Mouse (Mus musculus) frontal cortex, postnatal 25 days (tissue): ENCODE measurements around the gene Tcp1.
"Not testable (repeated sequence)": the region's sequence is repeated elsewhere in the genome, so short reads cannot be mapped to it uniquely, and the experiment has no call there.

Experiments used
- DNase-seq, 2 experiments: peaks; one replicate each; pipeline ENCODE4 v3.0.0; 2022; ENCODE audit warnings: low spot score in 2 of 2

Tcp1 gene

GRCm38 (mm10) chr17:12915488-12915880 is at the start of gene Tcp1:
Tcp1 (plus strand) TSS chr17:12915701.
- DNase-seq: no peak

GRCm38 (mm10) chr17:12866853-12867252 is 48.6 kb upstream of the Tcp1 start:
- DNase-seq: no peak

DNA sequence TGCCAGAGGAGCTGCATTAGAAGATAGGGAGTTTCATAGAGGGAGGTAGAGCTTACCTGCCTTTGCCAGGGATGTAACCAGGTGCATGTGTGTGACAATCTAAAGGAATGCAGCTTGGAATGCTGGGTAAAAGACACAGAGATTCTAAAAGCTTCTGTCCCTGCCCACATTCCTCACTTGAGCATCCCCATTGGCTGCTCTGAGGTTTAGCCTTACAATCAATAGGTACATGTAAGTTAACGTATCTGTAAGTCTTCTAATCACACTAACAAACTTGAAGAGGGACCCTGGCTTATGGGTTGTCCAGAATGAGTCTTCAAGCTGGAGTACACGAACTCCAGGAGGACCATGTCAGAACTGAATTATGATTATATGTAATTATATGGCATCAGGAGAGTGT is 47.5 kb upstream of the Tcp1 start, which contains the start of gene Mas1:
Mas1 (minus strand) TSS at position 101 of the 400 bp plus-strand sequence.
- DNase-seq: no peak

- DNase-seq: no peak
Observed at GRCm38 (mm10) chr17:12868640-12869039, 46.9 kb upstream of the Tcp1 start.

DNA sequence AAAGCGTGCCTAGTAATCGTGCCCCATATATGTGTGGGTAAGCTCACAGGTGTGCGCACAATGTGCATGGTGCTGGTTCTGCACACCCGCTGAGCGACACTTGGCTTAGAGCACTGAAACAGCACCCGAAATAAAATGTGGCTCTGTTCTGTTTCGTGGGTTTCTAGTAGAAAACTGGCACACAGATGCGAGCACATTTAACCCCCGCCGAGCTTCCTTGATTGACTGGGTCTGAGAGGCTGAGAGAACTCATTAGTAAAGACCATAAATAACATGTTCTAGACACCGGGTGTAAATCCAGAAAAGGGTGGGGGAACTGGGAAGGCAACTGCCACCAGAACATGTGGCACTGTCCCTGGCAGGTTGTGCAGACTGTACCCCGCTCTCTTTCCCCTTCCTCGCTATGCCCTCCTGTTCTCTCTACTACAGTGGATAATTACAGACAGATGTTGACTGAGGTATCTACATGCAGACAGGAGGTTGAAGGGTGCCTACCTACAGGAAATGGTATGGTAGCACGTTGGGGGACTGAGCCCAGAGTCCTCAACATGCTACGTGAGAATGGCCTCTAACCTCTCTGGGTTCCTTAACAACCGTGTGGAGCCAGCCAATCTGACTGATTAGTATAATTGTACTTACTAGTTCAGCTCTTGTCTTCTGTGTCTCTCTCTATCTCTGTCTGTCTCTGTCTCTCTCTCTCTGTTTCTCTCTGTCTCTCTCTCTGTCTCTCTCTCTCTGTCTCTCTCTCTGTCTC is 43.0 kb upstream of the Tcp1 start:
- DNase-seq: no peak

DNA sequence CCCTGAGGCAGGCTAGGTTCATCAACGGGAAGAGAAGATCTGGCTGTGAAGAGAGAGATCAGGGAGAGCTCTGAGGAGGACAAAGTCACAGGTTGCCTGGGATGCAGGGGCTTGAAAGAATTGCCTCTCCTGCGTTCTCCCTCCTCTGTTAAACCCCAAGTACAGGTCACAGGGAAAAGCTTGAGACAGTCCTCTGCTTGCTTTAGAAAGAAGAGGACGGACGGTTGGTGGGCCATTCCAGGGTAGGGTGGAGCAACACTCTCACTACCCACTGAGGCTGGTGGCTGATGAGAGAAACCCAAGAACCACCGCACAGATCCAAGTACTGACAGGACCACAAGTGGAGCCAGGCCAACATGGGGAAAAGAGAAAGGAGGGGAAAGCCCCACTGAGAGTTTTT is 39.8 kb upstream of the Tcp1 start, which contains the start of gene Mrgprh:
Mrgprh (plus strand) TSS at position 301 of the 400 bp plus-strand sequence.
- no peak for DNase-seq

GRCm38 (mm10) chr17:12880178-12880577 is 35.3 kb upstream of the Tcp1 start:
- peak; percentile 77 to 79 for DNase-seq

DNA sequence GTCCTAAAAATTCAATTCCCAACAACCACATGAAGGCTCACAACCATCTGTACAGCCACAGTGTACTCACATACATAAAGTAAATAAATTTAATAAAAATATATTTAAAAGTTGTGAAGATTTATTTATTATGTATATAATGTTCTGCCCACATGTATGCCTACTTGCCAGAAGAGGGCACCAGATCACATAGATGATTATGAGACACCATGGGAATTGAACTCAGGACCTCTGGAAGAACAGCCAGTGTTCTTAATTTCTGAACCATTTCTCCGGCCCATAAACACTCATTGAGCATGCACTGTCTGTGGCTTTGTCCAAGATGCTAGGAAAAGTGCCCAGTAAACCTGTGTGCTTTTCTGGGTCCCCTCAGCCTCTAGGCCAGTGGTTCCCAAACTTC is 34.3 kb upstream of the Tcp1 start:
- no peak for DNase-seq

- no peak for DNase-seq
Observed at GRCm38 (mm10) chr17:12886620-12887019, 28.9 kb upstream of the Tcp1 start.

DNA sequence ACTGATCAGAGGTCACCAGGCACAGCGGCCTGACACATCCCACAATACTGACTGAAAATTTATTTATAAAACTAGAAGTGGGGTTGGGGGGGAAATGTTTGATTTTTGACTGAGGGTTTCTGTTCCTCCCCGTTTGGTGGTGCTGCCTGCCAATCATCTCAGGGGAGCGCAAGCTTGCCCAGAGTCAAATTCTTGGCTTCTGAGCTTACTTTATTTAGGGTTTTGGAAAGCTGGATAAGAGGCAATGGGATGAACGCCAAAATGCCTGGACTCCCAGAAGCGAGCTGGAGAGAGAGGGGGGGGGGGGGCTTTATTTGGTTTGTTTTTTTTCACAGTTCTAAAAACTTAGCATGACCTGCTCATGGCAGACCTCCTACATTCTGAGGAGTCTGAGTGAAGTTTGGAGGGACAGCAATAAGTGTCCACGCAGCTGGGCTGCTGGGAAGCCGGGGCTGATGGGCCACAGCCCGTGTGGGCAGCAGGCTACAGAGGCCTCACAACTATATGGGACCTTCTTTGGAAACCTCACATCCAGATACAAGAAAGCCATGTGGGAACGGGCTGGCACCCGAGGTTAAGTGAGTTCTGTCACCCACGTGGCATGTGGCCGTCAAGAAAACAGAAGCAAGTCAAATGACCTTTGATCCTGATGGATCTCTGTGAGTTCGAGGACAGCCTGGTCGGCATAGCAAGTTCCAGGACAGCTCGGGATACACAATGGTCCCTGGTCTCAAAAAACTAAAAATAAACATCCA is 28.3 kb upstream of the Tcp1 start:
- DNase-seq: no peak

DNA sequence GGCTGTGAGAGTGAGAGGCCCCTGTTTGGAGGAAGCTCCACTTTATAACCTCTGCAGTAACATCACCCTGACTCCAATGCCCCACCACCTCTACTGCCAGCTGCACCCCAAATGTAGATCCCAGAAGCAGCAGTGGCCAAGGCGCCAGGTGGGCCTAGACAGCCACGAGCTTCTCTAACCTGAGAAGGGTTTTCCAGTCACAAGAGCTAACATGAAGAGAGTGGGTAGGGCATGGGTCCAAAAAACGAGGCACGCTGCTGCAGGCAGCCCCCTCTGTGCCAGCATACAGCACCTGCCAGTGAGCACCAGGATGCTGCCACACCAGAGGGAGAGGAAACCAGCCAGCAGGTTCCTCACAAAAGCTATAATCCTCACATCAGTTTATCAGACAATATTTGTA is 24.4 kb upstream of the Tcp1 start:
- no peak for DNase-seq

DNA sequence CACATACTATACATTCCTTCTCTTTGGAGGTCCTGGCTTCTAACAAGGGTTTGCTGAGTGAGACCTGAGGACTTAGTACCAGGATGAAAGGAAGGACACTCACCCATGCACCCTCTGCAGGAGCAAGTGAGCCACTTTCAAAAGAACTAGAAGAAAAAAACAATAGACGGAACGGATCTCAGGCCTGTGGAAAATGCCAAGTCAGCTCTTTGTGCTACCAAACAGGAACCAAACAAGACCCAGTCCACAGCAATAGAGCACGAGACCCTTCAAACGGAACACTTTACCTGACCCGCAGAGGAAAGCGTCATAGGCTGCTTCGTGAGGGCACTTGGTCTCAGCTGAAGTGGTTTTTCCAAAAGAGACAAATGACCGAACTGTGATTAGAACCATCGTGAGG is 23.5 kb upstream of the Tcp1 start:
- DNase-seq: no peak

GRCm38 (mm10) chr17:12897674-12898073 is 17.8 kb upstream of the Tcp1 start:
- no peak for DNase-seq

- DNase-seq: not testable (repeated sequence)
Observed at GRCm38 (mm10) chr17:12898607-12899006, 16.9 kb upstream of the Tcp1 start.

GRCm38 (mm10) chr17:12902291-12902690 is 13.2 kb upstream of the Tcp1 start:
- no peak for DNase-seq

GRCm38 (mm10) chr17:12903372-12904333 is 11.8 kb upstream of the Tcp1 start:
- DNase-seq: no peak

DNA sequence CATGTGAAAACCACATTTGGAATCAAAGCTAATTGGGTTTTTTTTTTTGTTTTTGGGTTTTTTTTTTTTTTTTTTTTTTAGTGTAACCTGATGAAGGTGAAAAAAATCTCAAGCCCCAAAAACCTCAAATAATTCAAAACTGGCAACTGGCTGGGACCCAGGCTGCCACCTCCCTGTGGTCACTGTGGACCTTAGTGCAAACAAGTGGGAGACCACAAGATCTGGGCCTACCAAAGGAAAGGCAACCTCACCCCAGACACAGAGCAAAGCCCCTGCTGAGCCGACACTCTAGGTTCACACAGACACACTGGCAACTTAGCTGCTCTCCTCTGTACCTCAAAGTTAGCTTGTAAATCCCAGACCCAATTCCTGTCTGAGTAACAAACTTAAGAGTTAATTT is 11.2 kb upstream of the Tcp1 start:
- DNase-seq: no peak

GRCm38 (mm10) chr17:12905810-12906209 is 9.7 kb upstream of the Tcp1 start:
- DNase-seq: no peak

GRCm38 (mm10) chr17:12906436-12906835 is 9.1 kb upstream of the Tcp1 start:
- no peak for DNase-seq

- no peak for DNase-seq
Observed at GRCm38 (mm10) chr17:12909361-12910280, 5.9 kb upstream of the Tcp1 start, which contains the start of gene Pnldc1. Pnldc1 (minus strand) TSS chr17:12910230.

DNA sequence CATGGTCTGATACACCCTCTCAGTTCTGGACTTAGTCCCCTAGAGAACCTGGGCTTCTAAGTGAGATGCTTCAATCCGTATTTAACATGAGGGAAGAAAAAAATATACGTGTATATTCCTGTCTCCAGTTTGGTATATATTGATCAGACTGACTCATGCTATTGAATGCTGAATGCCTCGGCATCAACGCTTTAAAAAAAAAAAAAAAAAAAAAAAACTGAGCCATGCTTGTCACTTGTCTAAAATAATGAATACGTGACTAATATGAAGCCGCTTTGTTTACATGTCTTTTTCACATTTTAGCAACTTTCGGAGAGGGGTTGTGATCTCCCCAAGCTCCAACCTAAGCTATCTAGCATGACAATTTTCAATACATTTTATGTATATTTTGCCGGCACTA is 5.1 kb upstream of the Tcp1 start:
- no peak for DNase-seq
